In genomic region chrX:159191581-159191980, GRCm38 (mm10) we compare ENCODE assay signal across 15 mouse cellular contexts.
"Had no signal": no experiment of that assay in that cellular context is flagged by ENCODE, and none has a peak within 500 bp of the region (broad histone marks: within the 10 kb centered on the region; RNA-seq: fewer than 3 reads in every experiment).

No protein-coding gene starts in this region.

- H3K4me1 ChIP-seq: megakaryocyte, embryonic 14.5 days; midbrain, embryonic 13.5 days; midbrain, embryonic 15.5 days; neural tube, embryonic 12.5 days had no signal

- H3K36me3 ChIP-seq: midbrain, embryonic 13.5 days; midbrain, embryonic 15.5 days; neural tube, embryonic 12.5 days had no signal

- H3K27ac ChIP-seq: liver, embryonic 14.5 days; macrophage; midbrain, embryonic 13.5 days; midbrain, embryonic 15.5 days; neural tube, embryonic 12.5 days had no signal

- H3K4me3 ChIP-seq: megakaryocyte, embryonic 14.5 days; midbrain, embryonic 13.5 days; midbrain, embryonic 15.5 days; neural tube, embryonic 12.5 days had no signal

- H3K27me3 ChIP-seq: midbrain, embryonic 15.5 days; neural tube, embryonic 12.5 days had no signal

- DNase-seq: lung, adult 18-20 months; lung, embryonic 14.5 days; lung, postnatal 10 days; lung, postnatal 36 days; right cerebral cortex, postnatal 14 days; spleen, adult 18-20 months; thymus, adult 2 months; thymus, postnatal 25 days; thymus, postnatal 4 days had no signal
